Mouse (Mus musculus) liver, embryonic 14.5 days (tissue): Measurements from ENCODE around the gene Tbc1d17. TPM values are rescaled to one million over a fixed set of nuclear protein-coding genes. Genes with fewer than 3 reads are reported as not detected.
"Not testable (repeated sequence)": the region's sequence is repeated elsewhere in the genome, so short reads cannot be mapped to it uniquely, and the experiment has no call there.

ENCODE experiments used
- ATAC-seq: fragments of 200-750 bp; cut with Nextera tagmentation; 2 replicates; pipeline ENCODE4 v1.8.0; 2017; ENCODE audit warnings: moderate number of reproducible peaks, mild to moderate bottlenecking, moderate library complexity; ENCODE audit not compliant: insufficient read depth
- DNase-seq, 3 experiments: peaks; one replicate each; pipeline ENCODE4 v3.0.0-alpha.2; 2012 to 2013; ENCODE audit warnings: low read depth in 3 of 3, low spot score in 3 of 3
- H3K27ac ChIP-seq: fragments of 300-500 bp; sonication (generic); 2 replicates; pipeline ENCODE4 v1.5.1; 2014; ENCODE audit warnings: moderate library complexity, mild to moderate bottlenecking, control low read depth, inconsistent platforms
- H3K27me3 ChIP-seq: fragments of 300-500 bp; sonication (generic); 2 replicates; pipeline ENCODE4 v1.6.1; 2014; ENCODE audit warnings: mild to moderate bottlenecking, low read length, moderate library complexity; ENCODE audit not compliant: control insufficient read depth, insufficient read depth
- H3K36me3 ChIP-seq: fragments of 300-500 bp; sonication (generic); replicated peaks from 2 replicates; pipeline ENCODE4 v1.6.1; 2014; ENCODE audit warnings: low read depth; ENCODE audit not compliant: control insufficient read depth, insufficient read depth
- H3K4me1 ChIP-seq, 2 experiments: fragments of 200-500 bp in 1 of 2; fragments of 300-500 bp in 1 of 2; sonication (generic) in 1 of 2; replicated peaks; 2 replicates each; pipeline ENCODE4 v1.6.1; 2012 to 2014; ENCODE audit warnings: antibody characterized with exemption in 1 of 2, inconsistent platforms in 1 of 2, low read length in 1 of 2; ENCODE audit not compliant: control insufficient read depth in 2 of 2, insufficient read depth in 2 of 2
- H3K4me2 ChIP-seq: fragments of 300-500 bp; sonication (generic); 2 replicates; pipeline ENCODE4 v1.6.1; 2014; ENCODE audit warnings: low read depth, mild to moderate bottlenecking, control low read depth, moderate library complexity
- H3K4me3 ChIP-seq, 2 experiments: fragments of 200-500 bp in 1 of 2; fragments of 300-500 bp in 1 of 2; sonication (generic) in 1 of 2; 2 replicates each; pipeline ENCODE4 v1.5.1; 2012 to 2014; ENCODE audit warnings: low read depth in 2 of 2, low read length in 2 of 2, mild to moderate bottlenecking in 2 of 2, control low read depth in 1 of 2, inconsistent platforms in 1 of 2, moderate library complexity in 1 of 2; ENCODE audit not compliant: insufficient read depth in 1 of 2
- H3K9ac ChIP-seq: fragments of 300-500 bp; sonication (generic); replicated peaks from 2 replicates; pipeline ENCODE4 v1.6.1; 2014; ENCODE audit warnings: mild to moderate bottlenecking, control low read depth, moderate library complexity
- H3K9me3 ChIP-seq: fragments of 300-500 bp; sonication (generic); 2 replicates; pipeline ENCODE4 v1.6.1; 2016; ENCODE audit warnings: low read length, mixed read lengths; ENCODE audit not compliant: control insufficient read depth
- CTCF ChIP-seq: IDR thresholded peaks from 2 replicates; pipeline ENCODE4 v1.5.1; 2016; ENCODE audit warnings: antibody characterized with exemption, low read depth, control low read depth
- EP300 ChIP-seq: IDR thresholded peaks from 2 replicates; pipeline ENCODE4 v1.6.1; 2016; ENCODE audit warnings: antibody characterized with exemption, low read depth
- WGBS: fragments of 180-500 bp; shearing (Covaris S2); extraction: QIAGEN DNeasy Blood & Tissue Kit; methylation state at CpG from one replicate; pipeline ENCODE4 v1.1.7; 2014; ENCODE audit not compliant: insufficient replicate concordance; 5-methylcytosine and 5-hydroxymethylcytosine counted together
- polyA plus RNA-seq, 2 experiments: library from polyadenylated mRNA; depleted of rRNA in 1 of 2; stranded (reverse) in 1 of 2; unstranded in 1 of 2; fragments of >200 nt; fragmentation: Nextera tagmentation in 1 of 2; extraction: Ambion mirVana in 1 of 2; gene quantifications; 2 replicates each; pipeline versions ENCODE4 v1.2.1 to v1.2.3; 2012 to 2014

Tbc1d17 gene
- polyA plus RNA-seq, 2 experiments, result 16.2 to 18.3 TPM

- TF ChIP-seq EP300 (no peak), CTCF (no peak)
- H3K4me1 ChIP-seq, result no peaks in the 10 kb centered on the region
- 73% methylated on average over 3 of the region's 3 CpGs for WGBS
- no peak for DNase-seq
- H3K36me3 ChIP-seq, result peaks cover 13% of the 10 kb centered on the region
- ATAC-seq, result no peak
- H3K27me3 ChIP-seq, result no peaks in the 10 kb centered on the region
- H3K9ac ChIP-seq, result no peak overlapping the region
- H3K27ac ChIP-seq, result no peak overlapping the region
- no peaks in the 10 kb centered on the region for H3K9me3 ChIP-seq
- no peak overlapping the region for H3K4me3 ChIP-seq
- no peak overlapping the region for H3K4me2 ChIP-seq
Observed at GRCm38 (mm10) chr7:44883036-44883435, 34.2 kb upstream of the Tbc1d17 start.

DNA sequence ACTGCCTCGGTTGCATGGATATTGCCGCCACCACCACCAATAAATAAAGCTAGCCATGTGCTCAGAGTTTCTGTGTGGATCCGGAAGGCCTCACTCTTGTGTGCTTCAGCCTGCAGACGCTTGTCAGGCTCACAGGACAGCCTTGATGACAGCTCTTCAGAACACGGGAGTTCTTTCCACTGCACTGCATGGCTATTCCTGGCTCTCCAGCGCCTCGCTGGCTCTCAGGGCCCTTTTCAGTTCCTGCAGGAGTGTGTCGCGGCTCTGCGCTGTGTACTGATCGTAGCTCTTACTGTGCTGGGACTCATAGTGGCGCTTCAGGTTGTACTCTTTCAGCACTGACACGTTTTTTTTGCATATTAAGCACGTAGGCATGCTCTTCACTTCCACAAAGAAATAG, 29.0 kb upstream of the Tbc1d17 start:
- 82% methylated on average over 14 of the region's 14 CpGs for WGBS
- DNase-seq (no peak), ATAC-seq (no peak)
- Histone ChIP-seq H3K36me3 (peaks cover 5% of the 10 kb centered on the region), H3K9ac (no peak overlapping the region), H3K27ac (no peak overlapping the region), H3K4me1 (0 out of 4 replicates have a peak, but pooled peaks cover 0 to 2% of the 10 kb centered on the region in 2 experiments), H3K27me3 (no peaks in the 10 kb centered on the region), H3K4me3 (no peak overlapping the region), H3K9me3 (no peaks in the 10 kb centered on the region), H3K4me2 (no peak overlapping the region)
- no peak for TF ChIP-seq CTCF
- TF ChIP-seq EP300, result no peak

GRCm38 (mm10) chr7:44871774-44872173, 22.9 kb upstream of the Tbc1d17 start:
- not testable (repeated sequence) for H3K4me2 ChIP-seq, H3K9ac ChIP-seq, H3K27me3 ChIP-seq, DNase-seq, H3K27ac ChIP-seq, ATAC-seq, H3K36me3 ChIP-seq, H3K9me3 ChIP-seq, H3K4me3 ChIP-seq
- peaks cover 4 to 12% of the 10 kb centered on the region in 2 experiments for H3K4me1 ChIP-seq
- whole genome bisulfite sequencing, result 82% methylated on average over 2 of the region's 2 CpGs

DNA sequence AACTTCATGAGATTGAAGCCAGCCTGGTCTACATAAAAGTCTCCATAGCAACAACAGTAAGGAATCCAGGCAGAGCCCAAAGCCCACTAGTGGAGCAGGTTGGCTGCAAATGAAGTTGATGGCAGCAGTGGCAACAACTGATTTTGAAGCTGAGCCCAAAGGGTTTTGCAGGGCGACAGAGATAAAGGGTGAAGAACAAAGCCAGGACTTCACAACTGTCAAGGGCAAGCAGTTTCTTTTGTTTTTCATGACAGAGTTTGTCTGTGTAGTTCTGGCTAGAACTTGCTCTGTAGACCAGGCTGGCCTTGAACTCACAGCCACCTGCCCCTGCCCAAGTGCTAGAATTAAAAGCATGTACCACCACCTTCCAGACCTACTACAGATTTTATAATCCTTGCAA, 22.3 kb upstream of the Tbc1d17 start:
- WGBS, result 63% methylated on average over 1 of the region's 1 CpGs
- H3K36me3 ChIP-seq, result no peaks in the 10 kb centered on the region
- no peak overlapping the region for H3K9ac ChIP-seq
- no peak overlapping the region for H3K4me2 ChIP-seq
- H3K27ac ChIP-seq, result no peak overlapping the region
- DNase-seq (no peak), ATAC-seq (no peak)
- no peak for TF ChIP-seq CTCF
- no peak for TF ChIP-seq EP300
- no peaks in the 10 kb centered on the region for H3K27me3 ChIP-seq
- no peaks in the 10 kb centered on the region for H3K9me3 ChIP-seq
- H3K4me1 ChIP-seq, result peaks cover 6 to 18% of the 10 kb centered on the region in 2 experiments
- H3K4me3 ChIP-seq, result no peak overlapping the region

- 75% methylated on average over 6 of the region's 6 CpGs for WGBS
- no peak overlapping the region for H3K4me3 ChIP-seq
- no peak for ATAC-seq
Observed at GRCm38 (mm10) chr7:44870614-44871013, 21.7 kb upstream of the Tbc1d17 start.

More at GRCm38 (mm10) chr7:44870614-44871013, 21.7 kb upstream of the Tbc1d17 start:
- Histone ChIP-seq H3K27me3 (no peaks in the 10 kb centered on the region), H3K4me2 (peak overlapping the region; percentile 86), H3K27ac (no peak overlapping the region), H3K36me3 (no peaks in the 10 kb centered on the region), H3K4me1 (peaks cover 6 to 21% of the 10 kb centered on the region in 2 experiments), H3K9me3 (no peaks in the 10 kb centered on the region), H3K9ac (no peak overlapping the region)
- DNase-seq, result no peak
- TF ChIP-seq CTCF (no peak), EP300 (no peak)
